Mouse (Mus musculus) fat pad, adult 2 months (tissue): ENCODE measurements at regions not wholly inside any gene's neighbourhood (a gene's known extent, or its start where the extent isn't known, plus 50 kb on each side); places are given as distances from the start of the nearest gene placed in this dataset.

ENCODE experiments used
- DNase-seq: peaks from one replicate; pipeline ENCODE4 v3.0.0-alpha.2; 2011; ENCODE audit warnings: low read depth, low spot score; ENCODE audit errors: extremely low read depth

DNA sequence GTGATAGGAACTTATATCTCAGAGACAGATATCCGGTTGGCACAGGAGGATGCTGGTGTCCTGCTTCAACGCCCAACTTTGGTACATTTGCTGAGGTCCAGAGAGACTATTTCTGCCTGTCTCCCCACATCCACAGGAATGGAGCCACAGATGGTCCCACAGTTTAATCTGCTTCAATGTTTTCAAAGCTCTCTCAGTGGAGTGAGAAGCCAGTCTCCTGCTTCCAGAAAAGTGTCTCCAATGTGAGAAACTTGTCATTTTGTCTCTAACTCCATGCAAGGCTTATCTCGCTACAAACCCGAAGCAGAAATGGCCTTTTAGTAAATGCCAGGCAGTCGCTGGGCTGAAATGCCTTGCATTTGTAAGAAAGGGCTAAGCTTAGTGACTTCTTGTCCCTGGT lies 86.9 kb upstream of the Frmd4a start:
- no peak for DNase-seq

DNA sequence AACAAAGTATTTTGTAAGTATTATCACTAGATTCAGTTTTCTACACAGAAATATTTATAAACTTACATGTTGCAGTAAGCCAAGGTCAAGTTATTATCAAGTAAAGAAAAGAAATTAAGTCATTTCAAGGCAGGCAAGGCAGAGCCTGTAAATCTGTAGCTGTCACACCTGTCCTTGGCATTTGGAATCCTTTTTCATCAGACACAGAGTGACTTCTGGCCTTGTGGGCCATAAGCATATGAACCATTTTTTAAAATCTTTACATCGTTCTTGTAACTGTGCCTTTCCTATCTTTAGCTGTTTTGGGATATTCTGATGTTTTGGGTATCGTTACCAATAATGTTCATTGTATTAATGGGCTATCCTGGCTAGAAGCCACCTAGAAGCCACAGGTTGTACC lies 76.7 kb upstream of the Frmd4a start:
- no peak for DNase-seq

DNA sequence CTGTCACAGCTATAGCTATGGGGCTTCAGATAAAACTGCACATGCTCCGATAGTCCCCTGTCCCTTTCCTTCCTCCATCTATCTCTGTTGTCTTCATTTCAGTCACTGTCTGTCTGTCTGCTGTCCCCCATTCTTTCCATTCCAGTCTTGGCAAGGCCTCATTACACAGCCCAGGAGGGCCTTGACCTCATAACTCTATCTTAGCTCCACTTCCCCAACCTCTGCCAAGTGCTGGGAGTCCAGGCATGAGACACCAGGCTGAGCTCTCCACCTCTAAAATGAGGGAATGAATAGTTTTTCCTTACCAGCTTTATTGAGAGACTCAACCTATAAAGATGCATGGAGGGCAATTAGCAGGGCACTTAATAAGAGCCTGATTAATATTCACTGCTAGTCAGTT lies 76.0 kb upstream of the Frmd4a start:
- DNase-seq: no peak

- no peak for DNase-seq
Observed at GRCm38 (mm10) chr2:3947432-3947831, 70.1 kb upstream of the Frmd4a start.

DNA sequence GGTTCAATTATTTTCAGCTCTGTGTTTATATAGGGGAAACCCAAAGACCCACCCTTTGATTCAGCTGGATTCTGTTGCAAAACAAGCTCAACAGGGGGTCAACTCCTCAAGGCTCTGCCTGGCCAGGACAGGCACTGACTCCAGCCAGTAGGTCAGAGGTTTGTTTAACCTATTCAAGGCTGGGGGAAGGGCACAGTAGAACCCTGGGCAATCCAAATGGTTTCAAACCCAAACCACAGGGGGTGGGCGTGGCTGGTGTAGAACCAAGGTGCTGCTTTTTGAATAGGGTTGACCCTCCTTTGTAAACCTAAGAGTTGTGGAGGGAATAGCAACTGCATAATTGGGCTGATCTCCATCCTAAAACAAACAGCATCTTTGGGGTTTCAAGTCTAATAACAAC lies 69.2 kb upstream of the Frmd4a start:
- DNase-seq: no peak

DNA sequence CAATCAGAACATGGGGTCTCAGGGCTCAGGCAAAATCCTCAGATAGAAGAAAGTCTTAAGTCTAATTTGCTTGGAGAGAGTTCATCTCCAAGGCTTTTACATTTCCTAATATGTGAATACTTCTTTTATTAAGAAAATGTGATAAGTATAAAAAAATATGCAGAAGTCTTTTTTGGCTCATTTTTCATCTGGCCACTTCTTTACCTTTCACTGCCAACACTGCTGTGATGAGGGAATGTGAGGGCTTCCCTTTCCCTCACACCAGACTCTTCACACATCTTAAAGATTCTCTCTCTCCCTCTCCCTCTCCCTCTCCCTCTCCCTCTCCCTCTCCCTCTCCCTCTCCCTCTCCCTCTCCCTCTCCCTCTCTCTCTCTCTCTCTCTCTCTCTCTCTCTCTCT lies 60.0 kb upstream of the Frmd4a start:
- no peak for DNase-seq

- DNase-seq: no peak
Observed at GRCm38 (mm10) chr2:3958065-3958641, 59.4 kb upstream of the Frmd4a start.

- DNase-seq: no peak
Observed at GRCm38 (mm10) chr2:3958711-3959110, 58.8 kb upstream of the Frmd4a start.

GRCm38 (mm10) chr2:3959181-3959580 lies 58.3 kb upstream of the Frmd4a start:
- no peak for DNase-seq

- no peak for DNase-seq
Observed at GRCm38 (mm10) chr2:3960213-3960612, 57.3 kb upstream of the Frmd4a start.

- peak; percentile 50 for DNase-seq
Observed at GRCm38 (mm10) chr2:3964351-3964750, 53.2 kb upstream of the Frmd4a start.
